Mouse (Mus musculus): ENCODE measurements around the gene Gm32802.
"Not testable (repeated sequence)": the region's sequence is repeated elsewhere in the genome, so short reads cannot be mapped to it uniquely, and the experiment has no call there.

Gene Gm32802

GRCm38 (mm10) chr10:118258388-118258787, at the start of gene Gm32802:
TSS of gene Gm32802 (plus strand) at chr10:118258688.
- DNase-seq (ENCODE audit: low spot score): not testable (repeated sequence)

DNA sequence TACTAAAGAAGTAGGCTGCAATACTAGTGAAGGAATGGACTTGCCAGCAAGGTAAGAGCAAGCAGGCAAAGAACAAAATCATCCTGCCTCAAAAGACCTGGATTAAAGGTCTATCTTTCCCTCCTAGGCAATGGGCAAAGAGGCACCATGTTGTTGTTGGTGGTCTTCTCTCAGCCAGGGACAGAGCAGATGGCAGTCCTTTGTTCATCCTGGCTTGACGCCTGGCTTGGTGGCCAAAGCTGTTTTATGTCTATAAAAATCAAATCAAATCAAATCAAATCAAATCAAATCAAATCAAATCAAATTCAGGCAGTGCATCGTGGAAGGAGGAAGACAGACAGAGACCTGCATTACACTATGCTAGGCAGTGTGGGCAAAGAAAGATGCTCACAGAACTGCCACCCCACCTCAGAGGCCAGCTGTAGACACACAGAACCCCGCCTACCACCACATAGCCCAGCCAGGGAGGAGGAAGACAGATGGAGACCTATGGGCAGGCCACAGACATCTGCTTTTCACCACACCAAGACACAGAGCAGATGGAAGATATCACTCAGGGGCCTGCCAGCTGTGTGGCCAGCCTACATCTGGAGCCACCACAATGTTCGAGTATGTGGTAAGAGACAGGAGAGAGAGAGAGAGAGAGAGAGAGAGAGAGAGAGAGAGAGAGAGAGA, 42.6 kb upstream of the Gm32802 start:
- not testable (repeated sequence) for DNase-seq (ENCODE audit: low spot score)

GRCm38 (mm10) chr10:118227629-118228028, 30.9 kb upstream of the Gm32802 start:
- DNase-seq (ENCODE audit: low spot score): not testable (repeated sequence)

- not testable (repeated sequence) for DNase-seq (ENCODE audit: low spot score)
Measured at GRCm38 (mm10) chr10:118232607-118233006, 25.9 kb upstream of the Gm32802 start.

DNA sequence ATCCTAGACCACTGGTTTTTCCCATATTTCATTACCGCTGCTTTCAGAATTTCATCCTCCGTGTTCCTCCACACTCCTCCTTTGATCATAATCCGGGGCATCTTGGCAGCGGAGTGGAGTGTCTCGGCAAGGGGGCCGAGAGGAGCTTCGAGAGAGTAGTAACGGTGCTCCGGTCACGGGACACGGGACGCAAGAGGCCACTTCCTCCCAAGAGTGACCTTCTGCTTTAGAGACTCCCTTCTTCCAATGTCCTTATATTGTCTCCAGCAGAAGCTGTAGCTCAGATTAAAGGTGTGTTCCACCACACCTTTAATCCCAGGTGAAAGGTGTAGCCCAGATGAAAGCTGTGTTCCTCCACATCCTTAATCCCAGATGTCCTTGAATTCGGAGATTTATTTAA, 17.8 kb upstream of the Gm32802 start, which contains the start of gene Gm32717:
Gene Gm32717 (minus strand): TSS at position 101 of the 400 bp plus-strand sequence.
- not testable (repeated sequence) for DNase-seq (ENCODE audit: low spot score)

DNA sequence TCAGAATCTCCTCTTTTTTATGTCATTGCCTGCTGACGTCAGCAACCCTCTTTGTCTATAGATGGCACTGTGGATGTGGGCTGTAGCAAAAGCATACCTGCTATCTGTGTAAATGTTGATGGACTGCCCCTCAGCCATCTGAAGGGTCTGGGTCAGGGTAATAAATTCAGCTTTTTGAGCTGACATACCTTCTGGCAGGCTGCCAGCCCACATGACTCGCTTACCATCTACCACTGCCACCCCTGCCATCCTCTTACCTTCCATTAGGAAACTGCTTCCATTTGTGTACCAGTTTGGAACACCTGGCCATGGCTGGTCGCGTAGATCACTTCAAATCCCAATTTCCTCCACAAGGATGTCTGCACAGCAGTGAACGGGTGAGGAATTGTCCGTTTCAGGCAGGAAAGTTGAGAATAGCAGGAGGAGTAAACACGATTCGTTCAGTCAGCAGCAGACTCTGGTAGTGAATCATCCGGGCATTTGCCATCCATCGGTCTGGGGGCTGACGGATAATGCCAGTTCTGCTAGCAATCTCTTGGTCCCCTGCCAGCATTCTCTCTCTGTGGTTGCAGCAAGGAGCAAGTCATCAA, 9.4 kb upstream of the Gm32802 start:
- not testable (repeated sequence) for DNase-seq (ENCODE audit: low spot score)

GRCm38 (mm10) chr10:118250852-118251295, 7.6 kb upstream of the Gm32802 start:
- DNase-seq (ENCODE audit: low spot score): no peak

- DNase-seq (ENCODE audit: low spot score): not testable (repeated sequence)
Measured at GRCm38 (mm10) chr10:118268812-118269211, 10.3 kb downstream of the Gm32802 start.

DNA sequence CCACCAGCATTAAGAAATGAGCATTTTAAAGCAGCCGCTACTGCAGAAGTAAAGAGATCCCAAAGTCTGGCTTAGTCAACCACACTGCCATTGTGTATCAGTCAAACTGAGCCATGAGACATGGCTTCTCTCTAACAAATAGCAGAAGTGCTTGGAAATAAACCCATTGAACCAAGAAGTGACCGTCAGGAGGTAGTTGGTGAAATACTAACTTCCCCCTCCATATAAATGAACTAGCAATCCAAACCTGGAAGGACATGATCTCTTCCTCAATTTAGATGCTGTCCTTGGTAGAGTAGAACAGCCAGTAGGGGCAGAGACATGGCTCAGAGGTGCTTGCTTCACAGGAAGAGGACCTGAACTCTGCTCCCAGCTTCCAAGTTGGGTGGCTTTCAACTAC, 12.9 kb downstream of the Gm32802 start:
- not testable (repeated sequence) for DNase-seq (ENCODE audit: low spot score)

GRCm38 (mm10) chr10:118278069-118278468, 19.6 kb downstream of the Gm32802 start:
- DNase-seq (ENCODE audit: low spot score): not testable (repeated sequence)

GRCm38 (mm10) chr10:118282565-118282964, 24.1 kb downstream of the Gm32802 start:
- not testable (repeated sequence) for DNase-seq (ENCODE audit: low spot score)

GRCm38 (mm10) chr10:118283016-118283415, 24.5 kb downstream of the Gm32802 start:
- DNase-seq (ENCODE audit: low spot score): not testable (repeated sequence)

DNA sequence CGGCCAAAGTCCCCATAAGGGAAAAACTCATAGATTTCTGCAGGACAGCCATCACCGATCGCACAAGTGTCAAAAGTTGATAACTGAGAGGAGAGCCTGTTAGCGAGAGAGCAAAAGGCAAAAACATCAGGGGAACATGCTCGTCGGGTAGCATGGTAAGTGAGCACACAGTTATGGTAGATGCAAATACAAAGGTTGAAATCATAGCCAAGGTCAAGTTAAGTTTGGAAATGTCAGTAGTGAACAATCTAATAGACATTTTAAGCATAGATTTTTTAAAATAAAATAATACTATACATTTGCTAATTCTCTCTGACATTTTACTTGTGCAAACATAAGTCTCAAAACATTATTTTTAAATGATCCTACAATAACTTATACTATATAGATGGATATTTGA, 36.5 kb downstream of the Gm32802 start, which contains the start of gene Iltifb:
Gene Iltifb (minus strand): TSS at position 101 of the 400 bp plus-strand sequence.
- no peak for DNase-seq (ENCODE audit: low spot score)

DNA sequence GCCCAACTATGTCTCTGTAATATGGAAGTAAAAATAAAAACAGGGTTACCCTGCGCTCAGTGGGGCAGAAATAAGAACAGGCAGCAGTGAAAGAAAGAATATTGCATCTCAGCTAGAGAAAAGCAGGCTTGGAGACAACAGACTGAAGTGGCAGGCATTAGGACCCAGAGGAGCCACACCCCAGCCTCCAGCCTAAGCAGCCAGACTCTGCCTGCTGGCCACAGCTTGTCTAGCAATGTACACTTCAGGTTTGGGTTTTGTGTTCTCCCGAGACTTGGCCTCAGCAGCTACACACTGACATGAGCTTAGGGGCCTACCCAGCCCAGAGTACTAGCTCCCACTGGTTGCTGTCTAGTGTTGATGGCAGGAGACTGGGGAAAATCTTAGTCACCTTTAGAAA, 43.6 kb downstream of the Gm32802 start:
- not testable (repeated sequence) for DNase-seq (ENCODE audit: low spot score)

Measured in ovary, postnatal 10 days (tissue).